Mouse (Mus musculus): ENCODE measurements at regions not wholly inside any gene's neighbourhood (a gene's known extent, or its start where the extent isn't known, plus 50 kb on each side); places are given as distances from the start of the nearest gene placed in this dataset.

- Histone ChIP-seq H3K27ac (no peak overlapping the region), H3K4me3 (ENCODE audit: insufficient read depth in 1 of 2, low read depth in 2 of 2, low read length in 2 of 2) (no peak overlapping the region), H3K9ac (replicated peaks) (no peak overlapping the region), H3K36me3 (replicated peaks; ENCODE audit: control insufficient read depth, insufficient read depth, low read depth) (no peaks in the 10 kb centered on the region), H3K27me3 (ENCODE audit: control insufficient read depth, insufficient read depth, low read length) (no peaks in the 10 kb centered on the region), H3K9me3 (ENCODE audit: control insufficient read depth, low read length) (no peaks in the 10 kb centered on the region), H3K4me2 (ENCODE audit: low read depth) (no peak overlapping the region), H3K4me1 (replicated peaks; ENCODE audit: control insufficient read depth in 2 of 2, insufficient read depth in 2 of 2, low read length in 1 of 2) (no peaks in the 10 kb centered on the region)
- no peak for ATAC-seq (ENCODE audit: insufficient read depth)
- 48% methylated on average over 3 of the region's 3 CpGs for WGBS (ENCODE audit: insufficient replicate concordance)
- TF ChIP-seq EP300 (IDR thresholded peaks at IDR 0.05; ENCODE audit: low read depth) (no peak), CTCF (IDR thresholded peaks at IDR 0.05; ENCODE audit: low read depth) (no peak)
- DNase-seq (ENCODE audit: low read depth in 3 of 3, low spot score in 3 of 3): no peak
Measured at GRCm38 (mm10) chr2:148506966-148507365, 63.6 kb upstream of the Cd93 start.

GRCm38 (mm10) chr2:148505651-148506050 is 62.3 kb upstream of the Cd93 start:
- DNase-seq (ENCODE audit: low read depth in 3 of 3, low spot score in 3 of 3): no peak
- 26% methylated on average over 3 of the region's 3 CpGs for WGBS (ENCODE audit: insufficient replicate concordance)
- H3K9me3 ChIP-seq (ENCODE audit: control insufficient read depth, low read length): no peaks in the 10 kb centered on the region
- no peaks in the 10 kb centered on the region for H3K4me1 ChIP-seq (replicated peaks; ENCODE audit: control insufficient read depth in 2 of 2, insufficient read depth in 2 of 2, low read length in 1 of 2)
- H3K27me3 ChIP-seq (ENCODE audit: control insufficient read depth, insufficient read depth, low read length): no peaks in the 10 kb centered on the region
- no peaks in the 10 kb centered on the region for H3K36me3 ChIP-seq (replicated peaks; ENCODE audit: control insufficient read depth, insufficient read depth, low read depth)
- no peak overlapping the region for H3K9ac ChIP-seq (replicated peaks)
- TF ChIP-seq EP300 (IDR thresholded peaks at IDR 0.05; ENCODE audit: low read depth) (no peak), CTCF (IDR thresholded peaks at IDR 0.05; ENCODE audit: low read depth) (no peak)
- no peak overlapping the region for H3K4me3 ChIP-seq (ENCODE audit: insufficient read depth in 1 of 2, low read depth in 2 of 2, low read length in 2 of 2)
- ATAC-seq (ENCODE audit: insufficient read depth): no peak
- H3K27ac ChIP-seq: no peak overlapping the region
- H3K4me2 ChIP-seq (ENCODE audit: low read depth): no peak overlapping the region

GRCm38 (mm10) chr2:148503143-148503854 is 59.9 kb upstream of the Cd93 start:
- WGBS (ENCODE audit: insufficient replicate concordance): 63% methylated on average over 2 of the region's 2 CpGs
- H3K36me3 ChIP-seq (replicated peaks; ENCODE audit: control insufficient read depth, insufficient read depth, low read depth): no peaks in the 10 kb centered on the region
- H3K27me3 ChIP-seq (ENCODE audit: control insufficient read depth, insufficient read depth, low read length): no peaks in the 10 kb centered on the region
- no peak overlapping the region for H3K4me3 ChIP-seq (ENCODE audit: insufficient read depth in 1 of 2, low read depth in 2 of 2, low read length in 2 of 2)
- no peak for DNase-seq (ENCODE audit: low read depth in 3 of 3, low spot score in 3 of 3)
- no peaks in the 10 kb centered on the region for H3K9me3 ChIP-seq (ENCODE audit: control insufficient read depth, low read length)
- no peaks in the 10 kb centered on the region for H3K4me1 ChIP-seq (replicated peaks; ENCODE audit: control insufficient read depth in 2 of 2, insufficient read depth in 2 of 2, low read length in 1 of 2)
- no peak for ATAC-seq (ENCODE audit: insufficient read depth)
- H3K9ac ChIP-seq (replicated peaks): no peak overlapping the region
- no peak overlapping the region for H3K4me2 ChIP-seq (ENCODE audit: low read depth)
- TF ChIP-seq CTCF (IDR thresholded peaks at IDR 0.05; ENCODE audit: low read depth) (no peak), EP300 (IDR thresholded peaks at IDR 0.05; ENCODE audit: low read depth) (no peak)
- no peak overlapping the region for H3K27ac ChIP-seq

- H3K4me1 ChIP-seq (replicated peaks; ENCODE audit: control insufficient read depth in 2 of 2, insufficient read depth in 2 of 2, low read length in 1 of 2): peaks cover 0 to 2% of the 10 kb centered on the region in 2 experiments; a peak in 1 of 4 replicates
- no peaks in the 10 kb centered on the region for H3K36me3 ChIP-seq (replicated peaks; ENCODE audit: control insufficient read depth, insufficient read depth, low read depth)
- H3K9ac ChIP-seq (replicated peaks): no peak overlapping the region
- no peaks in the 10 kb centered on the region for H3K27me3 ChIP-seq (ENCODE audit: control insufficient read depth, insufficient read depth, low read length)
- no peak overlapping the region for H3K27ac ChIP-seq
- no peak for ATAC-seq (ENCODE audit: insufficient read depth)
- DNase-seq (ENCODE audit: low read depth in 3 of 3, low spot score in 3 of 3): no peak
- TF ChIP-seq EP300 (IDR thresholded peaks at IDR 0.05; ENCODE audit: low read depth) (no peak), CTCF (IDR thresholded peaks at IDR 0.05; ENCODE audit: low read depth) (no peak)
- 58% methylated on average over 2 of the region's 2 CpGs for WGBS (ENCODE audit: insufficient replicate concordance)
- H3K4me2 ChIP-seq (ENCODE audit: low read depth): no peak overlapping the region
- no peak overlapping the region for H3K4me3 ChIP-seq (ENCODE audit: insufficient read depth in 1 of 2, low read depth in 2 of 2, low read length in 2 of 2)
- H3K9me3 ChIP-seq (ENCODE audit: control insufficient read depth, low read length): no peaks in the 10 kb centered on the region
Measured at GRCm38 (mm10) chr2:148502321-148502720, 59.0 kb upstream of the Cd93 start.

GRCm38 (mm10) chr2:148500235-148500936 is 57.0 kb upstream of the Cd93 start:
- ATAC-seq (ENCODE audit: insufficient read depth) (no peak), DNase-seq (ENCODE audit: low read depth in 3 of 3, low spot score in 3 of 3) (no peak)
- WGBS (ENCODE audit: insufficient replicate concordance): 56% methylated on average over 6 of the region's 6 CpGs
- H3K4me2 ChIP-seq (ENCODE audit: low read depth): no peak overlapping the region
- TF ChIP-seq CTCF (IDR thresholded peaks at IDR 0.05; ENCODE audit: low read depth): 0 out of 2 replicates have a peak, but pooled peaks have one; percentile 13
- TF ChIP-seq EP300 (IDR thresholded peaks at IDR 0.05; ENCODE audit: low read depth): no peak
- H3K27me3 ChIP-seq (ENCODE audit: control insufficient read depth, insufficient read depth, low read length): no peaks in the 10 kb centered on the region
- no peaks in the 10 kb centered on the region for H3K9me3 ChIP-seq (ENCODE audit: control insufficient read depth, low read length)
- H3K9ac ChIP-seq (replicated peaks): no peak overlapping the region
- H3K27ac ChIP-seq: no peak overlapping the region
- H3K36me3 ChIP-seq (replicated peaks; ENCODE audit: control insufficient read depth, insufficient read depth, low read depth): no peaks in the 10 kb centered on the region
- H3K4me1 ChIP-seq (replicated peaks; ENCODE audit: control insufficient read depth in 2 of 2, insufficient read depth in 2 of 2, low read length in 1 of 2): peaks cover 0 to 4% of the 10 kb centered on the region in 2 experiments; a peak in 2 of 4 replicates
- no peak overlapping the region for H3K4me3 ChIP-seq (ENCODE audit: insufficient read depth in 1 of 2, low read depth in 2 of 2, low read length in 2 of 2)
